Mouse (Mus musculus) ES-E14 (cell line): ENCODE measurements at regions not wholly inside any gene's neighbourhood (a gene's known extent, or its start where the extent isn't known, plus 50 kb on each side); places are given as distances from the start of the nearest gene placed in this dataset.

Experiments
- HCFC1 ChIP-seq: IDR thresholded peaks from 2 replicates; pipeline ENCODE4 v1.6.1; 2012; ENCODE audit warnings: low read length, inconsistent platforms, borderline replicate concordance; ENCODE audit not compliant: insufficient read depth
- MAFK ChIP-seq: IDR thresholded peaks from 2 replicates; pipeline ENCODE4 v1.6.1; 2014; ENCODE audit warnings: mild to moderate bottlenecking, low read depth, low read length, inconsistent platforms; ENCODE audit not compliant: insufficient read depth
- ZC3H11A ChIP-seq: IDR thresholded peaks from 2 replicates; pipeline ENCODE4 v1.6.1; 2012; ENCODE audit warnings: low read depth, mild to moderate bottlenecking, inconsistent platforms, low read length, borderline replicate concordance
- ZNF384 ChIP-seq: IDR thresholded peaks from 2 replicates; pipeline ENCODE4 v1.6.1; 2012; ENCODE audit warnings: low read depth, low read length, inconsistent platforms

DNA sequence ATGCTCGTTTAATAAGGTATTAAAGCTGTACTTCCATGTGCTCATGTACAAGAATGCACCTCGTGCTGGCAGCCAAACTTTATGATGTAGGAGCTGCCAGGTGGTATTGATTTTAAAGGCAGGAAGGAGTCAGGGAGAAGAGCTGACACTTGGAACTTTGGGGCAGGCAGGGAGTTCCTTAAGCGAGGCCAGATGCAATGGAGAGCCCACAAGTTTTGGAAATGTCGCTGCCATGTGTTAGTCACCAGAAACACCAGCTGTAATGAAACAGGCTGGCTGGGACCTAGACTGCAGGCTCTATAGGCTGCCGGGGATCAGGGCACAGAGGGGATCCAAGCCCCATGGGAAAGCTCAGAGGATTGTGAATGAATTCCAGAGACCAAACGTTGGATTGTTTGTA is 233.7 kb downstream of the Matn1 start:
- no peak for TF ChIP-seq HCFC1
- TF ChIP-seq ZC3H11A: no peak
- no peak for TF ChIP-seq ZNF384
- TF ChIP-seq MAFK: no peak
